Mouse (Mus musculus) kidney, adult 2 months (tissue): ENCODE data around the gene Wdr5b.

Source experiments
- CTCF ChIP-seq: fragments of 200-500 bp; conservative IDR thresholded peaks from 2 replicates; pipeline ENCODE4 v1.5.1; 2011; ENCODE audit warnings: low read depth, mild to moderate bottlenecking, control low read depth, low read length, moderate library complexity, mixed read lengths; ENCODE audit not compliant: insufficient read depth, insufficient read length
- POLR2A ChIP-seq: fragments of 200-500 bp; IDR thresholded peaks from one replicate; pipeline ENCODE4 v1.6.1; 2011; ENCODE audit warnings: low read depth, low read length, control low read depth

DNA sequence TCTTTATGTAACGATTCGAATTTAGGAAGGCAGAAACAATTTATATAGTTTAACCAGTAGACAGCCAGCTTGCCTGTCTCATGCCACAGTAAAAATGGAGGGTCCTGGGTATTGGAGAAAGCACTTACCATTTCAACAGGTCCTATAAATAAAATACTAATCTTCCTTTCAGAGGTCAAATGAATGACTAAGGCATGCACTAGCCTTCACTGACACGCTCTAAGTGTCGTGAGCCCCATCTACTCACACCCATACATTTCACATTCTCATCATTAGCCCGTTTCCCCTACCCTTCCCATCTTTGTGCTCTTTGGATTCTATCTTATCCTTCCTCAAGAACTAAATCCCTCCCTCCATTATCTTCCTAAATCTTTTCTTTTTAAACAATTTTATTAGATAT, 23.9 kb downstream of the Wdr5b start:
- TF ChIP-seq POLR2A (no peak), CTCF (no peak)
